Mouse (Mus musculus) kidney, embryonic 16.5 days (tissue): ENCODE data around the gene Il18bp. TPM values are rescaled to one million over a fixed set of nuclear protein-coding genes. Genes with fewer than 3 reads are reported as not detected.

Source experiments
- polyA plus RNA-seq: library from polyadenylated mRNA; unstranded; fragments of >200 nt; fragmentation: Nextera tagmentation; extraction: Ambion mirVana; gene quantifications from 2 replicates; pipeline ENCODE4 v1.2.1, GENCODE M21; 2015

The Il18bp gene
- polyA plus RNA-seq, 1 experiment from 2014 or later, result 3.3 TPM

Other genes with a start within 250 kb of the Il18bp start
- 0.19 and 0.75 TPM in 2 replicates for gene Phox2a, start 200.4 kb downstream of the Il18bp start, polyA plus RNA-seq
- 44.2 and 55.6 TPM in 2 replicates for gene Inppl1, start 180.5 kb downstream of the Il18bp start, polyA plus RNA-seq
- gene Folr2, start 161.5 kb downstream of the Il18bp start, polyA plus RNA-seq, result 1.3 and 1.9 TPM in 2 replicates
- 76.3 and 77.8 TPM in 2 replicates for gene Anapc15, start 155.0 kb downstream of the Il18bp start, polyA plus RNA-seq
- gene Folr1, start 147.9 kb downstream of the Il18bp start, polyA plus RNA-seq, result 82.5 and 98.0 TPM in 2 replicates
- 174 and 183 TPM in 2 replicates for gene Lamtor1, start 112.8 kb downstream of the Il18bp start, polyA plus RNA-seq
- gene Tomt, start 112.3 kb downstream of the Il18bp start, polyA plus RNA-seq, result 0.33 and 0.59 TPM in 2 replicates
- 10.8 and 13.9 TPM in 2 replicates for gene Lrrc51, start 84.8 kb downstream of the Il18bp start, polyA plus RNA-seq
- gene Numa1, start 84.6 kb downstream of the Il18bp start, polyA plus RNA-seq, result 72.1 and 75.6 TPM in 2 replicates
- 32.7 and 34.1 TPM in 2 replicates for gene Rnf121, start 46.8 kb upstream of the Il18bp start, polyA plus RNA-seq
- 34.4 and 37.5 TPM in 2 replicates for gene Xndc1, start 46.8 kb upstream of the Il18bp start, polyA plus RNA-seq
- 0.99 and 1.4 TPM in 2 replicates for gene Xntrpc, start 47.0 kb upstream of the Il18bp start, polyA plus RNA-seq
- gene Trpc2, start 64.4 kb upstream of the Il18bp start, polyA plus RNA-seq, result 0.09 TPM in 1 of 2 replicates, not detected in the other
- gene Art1, start 83.1 kb upstream of the Il18bp start, polyA plus RNA-seq, result 1.0 and 1.2 TPM in 2 replicates
- gene Art5, start 90.8 kb upstream of the Il18bp start, polyA plus RNA-seq, result 2.2 and 2.4 TPM in 2 replicates
- not detected in 2 replicates for gene Chrna10, start 98.1 kb upstream of the Il18bp start, polyA plus RNA-seq
- 36.4 and 39.6 TPM in 2 replicates for gene Nup98, start 191.5 kb upstream of the Il18bp start, polyA plus RNA-seq
- gene Pgap2, start 191.5 kb upstream of the Il18bp start, polyA plus RNA-seq, result 82.9 and 84.7 TPM in 2 replicates
- 61.2 and 64.9 TPM in 2 replicates for gene Rhog, start 237.4 kb upstream of the Il18bp start, polyA plus RNA-seq
- gene Stim1, start 249.1 kb upstream of the Il18bp start, polyA plus RNA-seq, result 14.8 and 17.0 TPM in 2 replicates